Mouse (Mus musculus): Measurements from ENCODE around the gene Hdac1. TPM values are rescaled to one million over a fixed set of nuclear protein-coding genes. Genes with fewer than 3 reads are reported as not detected.
"Not testable (repeated sequence)": the region's sequence is repeated elsewhere in the genome, so short reads cannot be mapped to it uniquely, and the experiment has no call there.

Gene Hdac1
- total and polyA plus RNA-seq, 2 experiments from 2014 or later: 30.8 to 50.7 TPM

- Histone ChIP-seq H3K4me3 (ENCODE audit: low read depth, low read length) (no peak overlapping the region), H3K27me3 (ENCODE audit: insufficient read depth, low read length) (no peaks in the 10 kb centered on the region), H3K4me2 (ENCODE audit: low read depth) (no peak overlapping the region), H3K36me3 (ENCODE audit: insufficient read depth) (no peaks in the 10 kb centered on the region), H3K4me1 (ENCODE audit: insufficient read depth) (0 out of 2 replicates have a peak, but pooled peaks cover 5% of the 10 kb centered on the region), H3K27ac (ENCODE audit: low read depth, low read length) (no peak overlapping the region), H3K9me3 (ENCODE audit: low read length) (no peaks in the 10 kb centered on the region), H3K9ac (no peak overlapping the region)
- no peak for TF ChIP-seq CTCF (IDR thresholded peaks at IDR 0.05; ENCODE audit: low read depth)
- WGBS: 88% methylated on average over 12 of the region's 12 CpGs
- no peak for ATAC-seq
- no peak for DNase-seq
Measured at GRCm38 (mm10) chr4:129558321-129558955, 15.9 kb upstream of the Hdac1 start.

GRCm38 (mm10) chr4:129557256-129557808, 14.8 kb upstream of the Hdac1 start:
- 0 out of 2 replicates have a peak overlapping the region, but pooled peaks have one; percentile 66 for H3K27ac ChIP-seq (ENCODE audit: low read depth, low read length)
- 89% methylated on average over 9 of the region's 9 CpGs for WGBS

GRCm38 (mm10) chr4:129556532-129557223, 14.2 kb upstream of the Hdac1 start:
- Histone ChIP-seq H3K36me3 (ENCODE audit: insufficient read depth) (no peaks in the 10 kb centered on the region), H3K9me3 (ENCODE audit: low read length) (no peaks in the 10 kb centered on the region), H3K4me1 (ENCODE audit: insufficient read depth) (0 out of 2 replicates have a peak, but pooled peaks cover 5% of the 10 kb centered on the region), H3K9ac (peak overlapping the region; percentile 63), H3K4me2 (ENCODE audit: low read depth) (peak overlapping the region; percentile 89), H3K27me3 (ENCODE audit: insufficient read depth, low read length) (no peaks in the 10 kb centered on the region), H3K4me3 (ENCODE audit: low read depth, low read length) (peak overlapping the region; percentile 53), H3K27ac (ENCODE audit: low read depth, low read length) (peak overlapping the region; percentile 66)
- DNase-seq: peak; percentile 91
- TF ChIP-seq CTCF (IDR thresholded peaks at IDR 0.05; ENCODE audit: low read depth): no peak
- WGBS: 7% methylated on average over 33 of the region's 33 CpGs
- ATAC-seq: peak; percentile 93

More at GRCm38 (mm10) chr4:129557256-129557808, 14.8 kb upstream of the Hdac1 start:
- no peak for DNase-seq
- H3K9ac ChIP-seq: no peak overlapping the region
- H3K36me3 ChIP-seq (ENCODE audit: insufficient read depth): no peaks in the 10 kb centered on the region
- H3K4me3 ChIP-seq (ENCODE audit: low read depth, low read length): no peak overlapping the region
- H3K9me3 ChIP-seq (ENCODE audit: low read length): no peaks in the 10 kb centered on the region
- TF ChIP-seq CTCF (IDR thresholded peaks at IDR 0.05; ENCODE audit: low read depth): no peak
- ATAC-seq: no peak
- H3K4me2 ChIP-seq (ENCODE audit: low read depth): peak overlapping the region; percentile 89; the same call in 1 of the 2 replicates
- 0 out of 2 replicates have a peak, but pooled peaks cover 5% of the 10 kb centered on the region for H3K4me1 ChIP-seq (ENCODE audit: insufficient read depth)
- no peaks in the 10 kb centered on the region for H3K27me3 ChIP-seq (ENCODE audit: insufficient read depth, low read length)

- Histone ChIP-seq H3K9ac (peak overlapping the region; percentile 63), H3K4me3 (ENCODE audit: low read depth, low read length) (peak overlapping the region; percentile 53), H3K9me3 (ENCODE audit: low read length) (no peaks in the 10 kb centered on the region), H3K27me3 (ENCODE audit: insufficient read depth, low read length) (no peaks in the 10 kb centered on the region), H3K4me2 (ENCODE audit: low read depth) (peak overlapping the region; percentile 89), H3K36me3 (ENCODE audit: insufficient read depth) (no peaks in the 10 kb centered on the region), H3K27ac (ENCODE audit: low read depth, low read length) (peak overlapping the region; percentile 66), H3K4me1 (ENCODE audit: insufficient read depth) (0 out of 2 replicates have a peak, but pooled peaks cover 5% of the 10 kb centered on the region)
- ATAC-seq: peak; percentile 79
- no peak for TF ChIP-seq CTCF (IDR thresholded peaks at IDR 0.05; ENCODE audit: low read depth)
- no peak for DNase-seq
- WGBS: under 1% methylated on average over 23 of the region's 24 CpGs
Measured at GRCm38 (mm10) chr4:129555862-129556531, 13.5 kb upstream of the Hdac1 start.

GRCm38 (mm10) chr4:129555421-129555861, 12.9 kb upstream of the Hdac1 start:
- 3% methylated on average over 16 of the region's 16 CpGs for WGBS
- Histone ChIP-seq H3K4me3 (ENCODE audit: low read depth, low read length) (peak overlapping the region; percentile 53), H3K4me2 (ENCODE audit: low read depth) (peak overlapping the region; percentile 89), H3K27me3 (ENCODE audit: insufficient read depth, low read length) (no peaks in the 10 kb centered on the region), H3K9ac (peak overlapping the region; percentile 63), H3K9me3 (ENCODE audit: low read length) (no peaks in the 10 kb centered on the region), H3K27ac (ENCODE audit: low read depth, low read length) (peak overlapping the region; percentile 66; the same call in 1 of the 2 replicates), H3K36me3 (ENCODE audit: insufficient read depth) (no peaks in the 10 kb centered on the region), H3K4me1 (ENCODE audit: insufficient read depth) (0 out of 2 replicates have a peak, but pooled peaks cover 5% of the 10 kb centered on the region)
- DNase-seq: peak; percentile 63
- TF ChIP-seq CTCF (IDR thresholded peaks at IDR 0.05; ENCODE audit: low read depth): peak; percentile 68
- ATAC-seq: peak; percentile 17; the same call in 1 of the 2 replicates

GRCm38 (mm10) chr4:129554512-129554911, 12.0 kb upstream of the Hdac1 start:
- not testable (repeated sequence) for H3K9ac ChIP-seq; H3K36me3 ChIP-seq (ENCODE audit: insufficient read depth); H3K9me3 ChIP-seq (ENCODE audit: low read length); H3K4me3 ChIP-seq (ENCODE audit: low read depth, low read length); H3K27me3 ChIP-seq (ENCODE audit: insufficient read depth, low read length); H3K27ac ChIP-seq (ENCODE audit: low read depth, low read length); H3K4me1 ChIP-seq (ENCODE audit: insufficient read depth)
- ATAC-seq: peak; percentile 38; the same call in 1 of the 2 replicates
- peak; percentile 36 for DNase-seq
- peak overlapping the region; percentile 89 for H3K4me2 ChIP-seq (ENCODE audit: low read depth)
- WGBS: 64% methylated on average over 6 of the region's 6 CpGs

Measured in forebrain, postnatal 0 days (tissue).